Mouse (Mus musculus) urinary bladder, adult 2 months (tissue): ENCODE measurements around the gene Foxp1. TPM values are rescaled to one million over a fixed set of nuclear protein-coding genes. Genes with fewer than 3 reads are reported as not detected.

Source experiments
- DNase-seq: peaks from one replicate; pipeline ENCODE4 v3.0.0; 2022; ENCODE audit warnings: low spot score
- polyA plus RNA-seq: library from polyadenylated mRNA; depleted of rRNA; stranded (reverse); fragments of >200 nt; gene quantifications from 2 replicates; pipeline ENCODE4 v1.2.3, GENCODE M21; 2012

Gene Foxp1
- polyA plus RNA-seq, 1 experiment: 46.5 TPM

GRCm38 (mm10) chr6:99439878-99440361 is 82.6 kb downstream of the Foxp1 start:
- DNase-seq: no peak

- no peak for DNase-seq
These were observed 83.2 kb downstream of the Foxp1 start for GRCm38 (mm10) chr6:99439214-99439877.

GRCm38 (mm10) chr6:99436371-99436770 is 86.2 kb downstream of the Foxp1 start:
- DNase-seq: no peak

- no peak for DNase-seq
These were observed 87.4 kb downstream of the Foxp1 start for GRCm38 (mm10) chr6:99435140-99435539.

- no peak for DNase-seq
These were observed 89.5 kb downstream of the Foxp1 start for GRCm38 (mm10) chr6:99433006-99433405.

- no peak for DNase-seq
These were observed 90.6 kb downstream of the Foxp1 start for GRCm38 (mm10) chr6:99431941-99432340.

- no peak for DNase-seq
These were observed 92.0 kb downstream of the Foxp1 start for GRCm38 (mm10) chr6:99430560-99430959.

GRCm38 (mm10) chr6:99429378-99430131 is 93.0 kb downstream of the Foxp1 start:
- no peak for DNase-seq

GRCm38 (mm10) chr6:99428961-99429360 is 93.6 kb downstream of the Foxp1 start:
- no peak for DNase-seq

GRCm38 (mm10) chr6:99427301-99427700 is 95.2 kb downstream of the Foxp1 start:
- no peak for DNase-seq

- DNase-seq: no peak
These were observed 97.5 kb downstream of the Foxp1 start for GRCm38 (mm10) chr6:99425044-99425443.

GRCm38 (mm10) chr6:99420666-99421065 is 101.9 kb downstream of the Foxp1 start:
- DNase-seq: no peak

- no peak for DNase-seq
These were observed 109.9 kb downstream of the Foxp1 start for GRCm38 (mm10) chr6:99412598-99412997.

- DNase-seq: no peak
These were observed 112.9 kb downstream of the Foxp1 start for GRCm38 (mm10) chr6:99409602-99410001.

- no peak for DNase-seq
These were observed 113.6 kb downstream of the Foxp1 start for GRCm38 (mm10) chr6:99408880-99409279.

GRCm38 (mm10) chr6:99403755-99404390 is 118.6 kb downstream of the Foxp1 start:
- DNase-seq: no peak

- DNase-seq: no peak
These were observed 119.6 kb downstream of the Foxp1 start for GRCm38 (mm10) chr6:99402941-99403340.

GRCm38 (mm10) chr6:99402370-99402769 is 120.2 kb downstream of the Foxp1 start:
- no peak for DNase-seq

- DNase-seq: no peak
These were observed 120.7 kb downstream of the Foxp1 start for GRCm38 (mm10) chr6:99401801-99402200.

- DNase-seq: no peak
These were observed 121.3 kb downstream of the Foxp1 start for GRCm38 (mm10) chr6:99401211-99401610.

GRCm38 (mm10) chr6:99395745-99396144 is 126.8 kb downstream of the Foxp1 start:
- DNase-seq: no peak

- DNase-seq: no peak
These were observed 127.7 kb downstream of the Foxp1 start for GRCm38 (mm10) chr6:99394801-99395200.

GRCm38 (mm10) chr6:99392484-99392883 is 130.0 kb downstream of the Foxp1 start:
- DNase-seq: no peak
